Mouse (Mus musculus): ENCODE measurements around the gene Mageb2. TPM values are rescaled to one million over a fixed set of nuclear protein-coding genes. Genes with fewer than 3 reads are reported as not detected.
"Not testable (repeated sequence)": the region's sequence is repeated elsewhere in the genome, so short reads cannot be mapped to it uniquely, and the experiment has no call there.

Gene Mageb2
- polyA plus RNA-seq (2012; rRNA removed) = not detected in 2 replicates

- not testable (repeated sequence) for H3K4me1 ChIP-seq (ENCODE audit: control insufficient read depth, insufficient read depth, low read length); DNase-seq; H3K4me3 ChIP-seq (replicated peaks; ENCODE audit: extremely low read depth, low read depth, low read length)
- WGBS = 73% methylated on average over 2 of the region's 2 CpGs
These were observed at the start of gene Mageb2 for GRCm38 (mm10) chrX:91331390-91331789. Gene Mageb2 (plus strand): TSS chrX:91331690.

- WGBS = 90% methylated on average over 9 of the region's 9 CpGs
- not testable (repeated sequence) for DNase-seq; H3K4me1 ChIP-seq (ENCODE audit: control insufficient read depth, insufficient read depth, low read length); H3K4me3 ChIP-seq (replicated peaks; ENCODE audit: extremely low read depth, low read depth, low read length)
These were observed 18.2 kb upstream of the Mageb2 start for GRCm38 (mm10) chrX:91313256-91313655.

Other genes with a start within 250 kb of the Mageb2 start
- not detected in 2 replicates for gene Gm5072, start 60.8 kb downstream of the Mageb2 start, polyA plus RNA-seq (2012; rRNA removed)
- not detected in 2 replicates for gene Gm8914, start 148.4 kb downstream of the Mageb2 start, polyA plus RNA-seq (2012; rRNA removed)
- gene 1700084M14Rik, start 244.2 kb downstream of the Mageb2 start, polyA plus RNA-seq (2012; rRNA removed) = not detected in 2 replicates

All from lung, adult 2 months (tissue).